Mouse (Mus musculus): ENCODE results near the gene A4gnt.
"Not testable (repeated sequence)": the region's sequence is repeated elsewhere in the genome, so short reads cannot be mapped to it uniquely, and the experiment has no call there.

The A4gnt gene

GRCm38 (mm10) chr9:99612202-99612601 is at the start of gene A4gnt:
Gene A4gnt (plus strand): TSS chr9:99612502.
- no peak for DNase-seq (ENCODE audit: low read depth, low spot score)

DNA sequence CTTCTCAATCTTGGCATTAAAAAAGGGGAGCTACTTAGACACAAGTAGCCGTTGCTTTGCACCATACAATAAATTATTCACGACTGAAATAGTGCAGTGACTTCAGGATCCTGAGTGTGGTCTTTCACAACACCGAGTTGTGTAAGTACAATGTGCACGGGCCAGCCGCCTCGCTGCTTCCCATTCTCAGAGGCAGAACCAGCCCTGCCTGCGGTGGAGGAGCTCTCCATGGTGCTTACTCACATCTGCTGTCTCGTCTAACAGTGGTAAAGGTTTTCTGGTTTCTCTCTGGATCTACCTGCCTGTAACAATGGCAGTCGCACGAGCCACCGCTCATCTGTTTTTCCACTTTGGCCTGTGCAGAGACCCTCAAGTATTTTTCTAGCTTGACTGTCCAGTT is 48.6 kb upstream of the A4gnt start:
- DNase-seq (ENCODE audit: low read depth, low spot score): peak; percentile 77

DNA sequence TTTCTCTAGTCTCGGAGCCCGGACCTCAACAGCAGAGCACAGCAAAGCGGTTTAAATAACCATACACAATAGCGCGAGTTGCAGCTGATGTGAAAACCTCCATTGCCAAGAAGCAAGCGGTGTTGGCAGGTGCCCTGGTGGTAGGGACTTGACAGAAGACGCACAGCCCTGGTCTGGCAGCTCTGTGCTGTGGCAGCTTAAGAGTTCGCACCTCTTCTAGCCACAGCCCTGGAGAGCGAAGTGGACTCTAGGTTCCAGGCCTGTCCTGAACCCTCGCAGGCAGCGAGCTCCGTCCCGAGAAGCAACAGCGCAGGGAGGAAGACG is 44.3 kb upstream of the A4gnt start:
- DNase-seq (ENCODE audit: low read depth, low spot score): peak; percentile 48

DNA sequence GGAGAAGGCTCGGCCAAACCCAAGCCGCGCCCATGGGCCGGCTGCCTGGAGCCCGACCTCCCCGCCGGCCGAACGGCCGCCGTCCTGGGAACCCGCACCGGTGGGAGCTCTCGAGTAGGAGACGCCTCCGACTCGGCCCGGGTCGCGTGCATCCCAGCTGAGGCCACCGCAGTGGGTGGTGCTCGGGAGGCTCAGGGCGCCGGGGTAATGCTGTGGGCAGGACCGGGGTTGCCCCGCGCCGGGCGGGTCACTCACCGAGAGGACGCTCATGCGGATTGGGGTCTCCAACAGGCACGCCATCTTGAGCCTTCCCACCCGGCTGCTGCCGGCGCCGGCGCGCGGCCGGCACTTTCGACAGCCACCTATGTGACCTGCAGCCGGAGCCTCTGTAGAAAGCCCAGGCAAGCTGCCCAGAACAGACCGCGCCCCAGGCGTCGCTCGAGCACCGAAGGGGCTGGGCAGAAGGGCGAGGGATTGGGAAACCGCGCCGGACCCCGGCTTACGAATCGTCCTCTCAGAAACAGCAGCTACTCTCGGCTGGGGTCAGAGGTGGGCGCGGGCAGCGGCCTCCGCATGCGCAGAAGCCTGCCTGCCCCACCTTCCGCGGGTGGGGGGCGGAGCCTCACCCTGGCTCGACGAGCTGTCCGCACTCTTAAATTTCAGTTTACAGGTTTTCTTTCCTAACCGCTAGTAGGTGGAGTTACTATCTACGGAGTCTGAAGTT is 43.8 kb upstream of the A4gnt start, which contains the start of gene Armc8:
TSS of gene Armc8 (minus strand) at position 553 of the 724 bp plus-strand sequence.
- DNase-seq (ENCODE audit: low read depth, low spot score): peak; percentile 94

DNA sequence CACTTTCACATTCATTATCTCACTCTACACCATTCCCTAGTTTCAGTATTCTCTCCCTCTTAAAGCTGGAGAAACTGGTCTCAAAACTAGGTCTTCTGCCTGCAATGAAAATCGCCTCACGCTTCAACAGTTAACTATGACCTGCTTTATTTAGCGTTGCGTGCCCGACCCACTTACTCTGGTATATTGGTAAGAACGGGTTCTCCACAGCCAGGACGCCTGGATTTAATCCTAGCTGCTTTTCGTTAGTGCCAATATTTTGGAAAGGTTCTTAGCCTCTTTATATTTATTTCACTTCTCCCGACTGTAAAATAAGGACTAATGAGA is 43.3 kb upstream of the A4gnt start:
- DNase-seq (ENCODE audit: low read depth, low spot score): no peak

GRCm38 (mm10) chr9:99575677-99576480 is 36.4 kb upstream of the A4gnt start, which contains the start of gene Dbr1:
Gene Dbr1 (plus strand): TSS chr9:99575799.
- DNase-seq (ENCODE audit: low read depth, low spot score): peak; percentile 93

GRCm38 (mm10) chr9:99580655-99581054 is 31.6 kb upstream of the A4gnt start:
- peak; percentile 75 for DNase-seq (ENCODE audit: low read depth, low spot score)

GRCm38 (mm10) chr9:99587505-99588202 is 24.6 kb upstream of the A4gnt start:
- DNase-seq (ENCODE audit: low read depth, low spot score): peak; percentile 60

GRCm38 (mm10) chr9:99591144-99591543 is 21.2 kb upstream of the A4gnt start:
- no peak for DNase-seq (ENCODE audit: low read depth, low spot score)

DNA sequence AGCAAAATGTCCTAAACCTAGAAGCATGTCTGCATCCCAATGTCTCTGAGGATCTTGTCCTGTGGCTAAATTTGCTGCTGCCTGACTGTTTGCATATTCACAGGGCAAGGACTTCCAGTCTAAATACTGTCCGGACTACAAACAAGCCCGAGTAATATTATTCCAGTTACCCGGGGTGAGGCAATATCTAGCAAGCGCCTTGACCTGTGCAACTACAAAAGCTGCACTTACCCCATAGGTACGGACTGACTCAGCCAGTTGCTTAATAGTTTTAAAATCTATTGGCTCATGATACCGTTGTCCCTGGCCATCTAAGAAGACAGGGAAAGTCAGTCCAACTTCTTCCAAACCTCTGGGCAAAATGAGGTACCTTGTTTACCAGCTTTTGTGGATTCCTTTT is 13.2 kb upstream of the A4gnt start:
- DNase-seq (ENCODE audit: low read depth, low spot score): not testable (repeated sequence)

- no peak for DNase-seq (ENCODE audit: low read depth, low spot score)
Measured at GRCm38 (mm10) chr9:99603566-99603965, 8.7 kb upstream of the A4gnt start.

GRCm38 (mm10) chr9:99619688-99620087 is 7.4 kb downstream of the A4gnt start:
- no peak for DNase-seq (ENCODE audit: low read depth, low spot score)

- DNase-seq (ENCODE audit: low read depth, low spot score): no peak
Measured at GRCm38 (mm10) chr9:99620196-99620595, 7.9 kb downstream of the A4gnt start.

DNA sequence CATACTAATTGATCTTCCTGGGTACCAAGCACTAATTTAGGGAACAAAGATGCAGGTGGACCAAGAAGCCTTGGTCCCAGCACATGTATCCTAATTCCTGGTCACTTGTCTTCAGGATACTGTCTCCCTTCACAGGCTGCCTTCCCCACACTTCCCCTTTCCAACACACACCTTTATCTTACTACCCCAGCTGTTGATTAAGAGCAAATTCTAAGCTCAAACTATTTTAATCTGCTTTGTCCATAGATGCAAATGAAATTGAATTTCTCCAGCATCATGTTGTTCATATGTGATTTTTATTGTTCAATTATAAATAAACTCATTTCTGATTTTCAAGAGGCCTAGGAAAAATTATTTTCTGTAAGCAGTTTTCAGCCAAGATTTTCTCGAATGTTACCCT is 9.7 kb downstream of the A4gnt start:
- DNase-seq (ENCODE audit: low read depth, low spot score): no peak

DNA sequence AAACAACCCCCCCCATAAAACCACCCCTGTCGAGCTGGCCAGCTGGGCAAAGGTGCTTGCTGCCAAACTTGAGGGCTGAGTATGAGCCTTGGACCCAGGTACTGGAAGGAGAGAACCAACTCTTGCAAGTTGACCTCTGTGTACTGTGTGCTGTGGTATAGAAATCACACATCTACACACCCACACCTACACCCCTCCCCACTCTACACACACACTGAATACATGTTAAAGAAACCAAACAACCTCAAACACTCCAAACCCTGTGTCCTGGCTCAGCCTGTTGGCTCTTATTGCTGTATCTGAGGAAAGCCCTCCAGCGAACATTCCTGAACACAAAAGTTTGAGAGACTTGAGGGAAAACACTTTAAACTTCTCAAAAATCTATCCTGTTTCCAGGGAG is 10.7 kb downstream of the A4gnt start:
- DNase-seq (ENCODE audit: low read depth, low spot score): no peak

- DNase-seq (ENCODE audit: low read depth, low spot score): no peak
Measured at GRCm38 (mm10) chr9:99624117-99624516, 11.8 kb downstream of the A4gnt start.

GRCm38 (mm10) chr9:99628581-99628980 is 16.3 kb downstream of the A4gnt start:
- DNase-seq (ENCODE audit: low read depth, low spot score): no peak

DNA sequence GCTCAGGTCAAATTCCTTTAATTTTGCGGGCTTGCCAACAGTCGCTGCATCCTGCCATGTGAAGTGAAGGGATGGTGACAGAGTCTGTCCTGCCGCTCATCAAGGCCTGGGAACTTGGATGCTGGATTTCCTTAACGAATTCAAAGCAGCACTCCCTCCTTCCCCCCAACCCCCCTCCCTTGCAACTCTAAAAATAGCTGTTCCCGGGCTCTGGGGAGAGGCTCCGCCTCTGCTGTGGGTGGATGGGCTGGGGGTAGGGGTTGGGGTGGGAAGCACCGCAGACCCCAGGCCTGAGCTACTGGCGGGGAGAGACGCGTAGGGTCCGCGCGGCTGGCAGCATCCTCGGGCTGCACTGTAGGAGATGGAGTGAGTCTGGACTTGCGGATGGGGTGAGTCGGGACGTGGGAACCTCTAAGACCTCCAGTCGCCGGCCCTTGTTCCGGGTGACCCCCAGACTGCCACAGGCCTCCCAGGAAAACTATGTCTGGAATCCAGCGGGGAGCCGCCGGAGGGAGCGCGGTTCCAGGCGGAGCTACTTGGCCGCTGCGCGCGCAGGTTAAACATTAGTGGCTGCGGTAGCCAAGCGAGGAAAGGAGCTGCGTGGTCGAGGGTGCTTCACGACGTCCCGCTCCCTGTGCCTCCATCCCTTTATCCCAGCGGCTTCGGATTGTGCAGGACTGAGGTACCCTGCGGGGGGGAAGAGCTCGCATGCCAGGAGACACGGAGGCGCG is 17.1 kb downstream of the A4gnt start, which contains the start of gene Dzip1l:
TSS of gene Dzip1l (plus strand) at position 216 of the 731 bp plus-strand sequence.
- DNase-seq (ENCODE audit: low read depth, low spot score): no peak

GRCm38 (mm10) chr9:99630071-99630470 is 17.8 kb downstream of the A4gnt start:
- DNase-seq (ENCODE audit: low read depth, low spot score): no peak

DNA sequence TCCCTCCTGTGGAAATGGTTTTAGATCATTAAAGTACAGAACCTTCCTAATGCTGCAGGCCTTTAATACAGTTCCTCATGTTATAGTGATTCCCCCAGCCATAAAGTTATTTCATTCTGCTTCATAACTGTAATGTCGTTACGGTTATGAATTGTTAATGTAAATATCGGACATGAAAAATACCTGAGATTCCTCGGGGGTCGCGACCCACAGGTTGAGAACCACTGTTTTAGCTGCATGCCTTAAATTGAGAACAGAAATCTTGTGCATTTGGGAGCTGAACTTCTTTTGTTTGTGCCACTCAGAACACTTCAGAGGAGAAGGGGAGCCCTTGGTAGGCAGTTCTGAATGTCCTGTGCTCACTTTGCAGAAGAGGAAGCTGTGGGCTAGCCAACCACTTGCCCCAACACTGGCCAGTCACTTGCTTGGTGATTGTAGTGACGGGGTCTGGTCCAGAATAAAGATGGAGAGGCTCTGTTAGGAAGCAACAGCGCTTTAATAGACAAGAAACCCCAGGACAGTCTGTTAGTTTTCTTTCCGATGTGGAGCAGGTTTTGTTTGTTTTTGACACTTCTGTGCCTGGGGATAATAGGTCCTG is 18.3 kb downstream of the A4gnt start:
- DNase-seq (ENCODE audit: low read depth, low spot score): no peak

DNA sequence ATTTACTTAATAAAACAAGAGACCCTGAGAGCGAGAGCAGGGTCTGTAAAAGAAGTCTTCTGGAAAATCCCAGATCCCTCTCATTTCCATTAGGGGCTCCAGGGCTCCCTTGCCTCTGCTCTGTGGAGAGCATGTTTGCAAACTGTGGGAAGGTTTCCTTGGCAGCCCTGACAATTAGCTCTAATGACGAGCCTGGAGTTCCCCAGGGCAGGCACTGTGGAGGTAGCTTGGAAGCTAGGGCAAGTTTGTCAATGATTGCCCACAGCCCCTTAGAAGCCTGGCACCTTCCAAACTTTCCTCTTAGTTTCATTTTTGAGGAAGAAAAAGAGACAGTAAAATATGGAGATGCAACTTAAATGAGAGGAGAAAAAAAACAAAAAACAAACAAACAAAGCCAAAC is 19.5 kb downstream of the A4gnt start:
- DNase-seq (ENCODE audit: low read depth, low spot score): no peak
